Mouse (Mus musculus): ENCODE data around the gene Fgd1.
A peak's percentile ranks its signal among the peaks of the same experiment; 100 is the strongest.

The Fgd1 gene

DNA sequence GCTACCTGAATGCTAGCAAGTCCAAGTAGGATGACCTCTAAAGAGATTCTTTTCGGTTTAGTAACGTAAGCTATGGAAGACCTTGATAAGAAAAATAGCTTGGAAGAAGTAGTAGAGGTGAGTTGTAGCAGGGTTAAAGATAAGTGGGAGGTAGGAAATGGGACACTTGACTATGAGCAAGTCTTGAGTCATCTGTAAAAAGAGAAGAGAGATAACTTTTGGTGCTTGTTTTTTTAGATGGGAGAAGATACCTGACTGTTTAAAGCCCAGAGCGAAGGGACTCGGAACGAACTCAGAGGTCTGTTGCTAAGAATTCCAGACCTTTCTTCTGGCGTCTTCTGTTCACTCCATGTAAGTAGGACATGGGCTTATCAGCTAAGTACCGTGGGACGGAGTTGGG is at the start of gene Fgd1:
Gene Fgd1, plus strand, starts transcription at position 301 of the 400 bp plus-strand sequence.
- no peak for DNase-seq (ENCODE audit: low spot score)

DNA sequence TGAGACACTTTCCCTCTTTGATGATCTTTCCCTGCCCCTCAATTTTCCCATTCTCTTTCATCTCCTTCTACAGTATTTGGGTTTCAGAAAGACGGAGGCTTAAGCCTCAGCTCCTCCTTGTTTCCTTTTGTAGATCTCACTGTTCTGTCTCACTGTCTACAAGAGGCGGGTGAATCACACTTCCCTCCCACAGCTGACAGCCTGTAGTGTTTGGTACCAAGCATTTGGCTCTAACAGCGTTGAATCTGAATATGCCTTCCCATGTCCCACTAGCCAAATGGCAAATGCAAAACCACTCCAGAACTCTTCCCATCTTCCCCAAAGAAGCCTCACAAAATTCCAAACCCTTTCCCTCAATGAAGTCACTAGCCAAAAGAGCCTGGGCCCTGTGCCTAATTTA is 49.2 kb upstream of the Fgd1 start:
- no peak for DNase-seq (ENCODE audit: low spot score)

DNA sequence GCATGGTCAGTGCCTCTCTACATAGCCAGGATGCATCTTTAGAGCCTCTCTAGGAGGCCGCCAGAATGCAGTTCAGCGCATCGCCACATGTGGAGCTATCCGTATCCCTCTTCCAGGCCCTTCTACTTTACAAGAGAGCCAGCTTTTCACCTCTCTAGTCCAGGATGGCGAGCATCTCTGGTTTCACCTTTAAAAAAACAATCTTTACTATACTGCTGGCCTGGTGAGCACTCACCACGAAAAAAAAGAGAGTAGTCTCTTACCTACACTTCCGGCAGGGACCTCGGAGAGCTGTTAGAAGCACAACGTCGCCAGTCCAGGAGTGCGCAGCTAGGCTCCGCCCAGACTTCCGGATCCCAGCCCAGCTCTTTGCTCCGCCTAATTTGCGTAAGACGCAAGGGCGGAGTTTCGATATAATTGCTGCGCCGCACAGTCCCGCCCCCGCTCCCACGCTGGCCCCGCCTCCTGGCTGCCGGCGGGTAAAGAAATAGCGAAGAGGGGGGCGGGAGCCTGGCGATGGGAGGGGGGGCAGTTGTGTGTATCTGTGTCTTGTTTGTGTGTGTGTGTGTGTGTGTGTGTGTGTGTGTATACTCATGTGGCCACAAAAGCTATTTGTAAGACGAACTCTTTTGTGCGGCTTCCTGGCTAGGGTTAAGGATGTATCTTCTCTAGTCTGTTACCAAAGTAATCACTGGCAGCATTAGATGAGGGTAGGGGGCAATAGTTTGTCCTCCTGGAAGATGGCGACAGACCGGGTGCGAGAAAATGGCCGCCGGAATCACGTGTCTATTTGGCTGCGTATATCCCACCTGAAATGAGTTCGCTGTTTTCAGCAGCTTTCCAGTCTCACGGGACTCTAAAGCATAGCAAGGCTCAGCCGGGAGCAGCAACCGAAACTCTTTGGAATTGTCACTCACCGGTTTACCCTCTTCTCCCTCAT is 28.7 kb upstream of the Fgd1 start, which contains the start of gene Gnl3l:
Gene Gnl3l, minus strand, starts transcription at position 385 of the 940 bp plus-strand sequence.
- DNase-seq (ENCODE audit: low spot score) = peak; percentile 85

DNA sequence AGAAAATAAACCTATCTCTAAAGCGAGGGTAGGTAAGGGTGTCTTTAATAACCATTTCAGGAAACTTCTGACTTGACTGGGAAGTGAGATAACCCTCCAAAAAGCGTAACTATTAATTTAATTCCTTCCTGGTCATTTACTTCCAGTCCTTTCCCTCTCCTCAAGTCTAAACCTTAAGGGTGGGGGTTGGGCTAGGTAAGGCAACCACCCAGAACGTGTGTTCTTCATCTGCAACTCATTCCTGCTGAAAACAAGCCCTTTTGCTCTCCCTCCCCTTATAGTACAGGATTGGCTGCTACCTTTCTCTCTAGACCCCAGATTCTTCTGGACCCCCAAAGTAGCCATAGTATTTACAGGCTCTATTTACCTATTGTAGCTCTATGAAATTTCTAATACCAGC is 28.1 kb upstream of the Fgd1 start:
- DNase-seq (ENCODE audit: low spot score) = no peak

DNA sequence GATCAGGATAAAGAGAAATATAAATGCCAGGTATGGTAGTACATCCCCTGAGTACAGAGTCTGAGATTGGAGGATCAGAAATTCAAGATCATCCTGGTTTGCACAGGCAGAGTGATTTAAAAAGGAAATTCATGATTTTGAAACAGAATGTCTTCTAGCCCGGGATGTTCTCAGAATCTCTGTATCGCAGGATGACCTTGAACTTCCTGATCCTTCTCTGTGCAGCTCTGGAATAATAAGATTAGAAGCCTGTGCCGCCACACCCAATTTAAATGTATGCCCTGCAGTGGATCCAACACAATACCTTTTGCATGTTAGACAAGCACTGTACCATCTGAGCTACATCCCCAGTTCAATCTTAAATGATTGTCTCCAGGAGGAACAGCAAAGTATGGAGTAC is 27.2 kb upstream of the Fgd1 start:
- DNase-seq (ENCODE audit: low spot score) = no peak

GRCm38 (mm10) chrX:151031400-151031799 is 14.6 kb upstream of the Fgd1 start:
- DNase-seq (ENCODE audit: low spot score) = no peak

- DNase-seq (ENCODE audit: low spot score) = no peak
Measured at GRCm38 (mm10) chrX:151041223-151041622, 4.7 kb upstream of the Fgd1 start.

- no peak for DNase-seq (ENCODE audit: low spot score)
Measured at GRCm38 (mm10) chrX:151046321-151046720, 371 bp downstream of the Fgd1 start.

- peak; percentile 86 for DNase-seq (ENCODE audit: low spot score)
Measured at GRCm38 (mm10) chrX:151046777-151047430, 954 bp downstream of the Fgd1 start.

GRCm38 (mm10) chrX:151047431-151048058 is 1.6 kb downstream of the Fgd1 start:
- peak; percentile 46 for DNase-seq (ENCODE audit: low spot score)

- DNase-seq (ENCODE audit: low spot score) = no peak
Measured at GRCm38 (mm10) chrX:151049661-151050215, 3.8 kb downstream of the Fgd1 start.

- DNase-seq (ENCODE audit: low spot score) = no peak
Measured at GRCm38 (mm10) chrX:151050337-151050736, 4.4 kb downstream of the Fgd1 start.

GRCm38 (mm10) chrX:151054489-151054888 is 8.5 kb downstream of the Fgd1 start:
- no peak for DNase-seq (ENCODE audit: low spot score)

GRCm38 (mm10) chrX:151055559-151055958 is 9.6 kb downstream of the Fgd1 start:
- no peak for DNase-seq (ENCODE audit: low spot score)

GRCm38 (mm10) chrX:151059346-151059745 is 13.4 kb downstream of the Fgd1 start:
- no peak for DNase-seq (ENCODE audit: low spot score)

DNA sequence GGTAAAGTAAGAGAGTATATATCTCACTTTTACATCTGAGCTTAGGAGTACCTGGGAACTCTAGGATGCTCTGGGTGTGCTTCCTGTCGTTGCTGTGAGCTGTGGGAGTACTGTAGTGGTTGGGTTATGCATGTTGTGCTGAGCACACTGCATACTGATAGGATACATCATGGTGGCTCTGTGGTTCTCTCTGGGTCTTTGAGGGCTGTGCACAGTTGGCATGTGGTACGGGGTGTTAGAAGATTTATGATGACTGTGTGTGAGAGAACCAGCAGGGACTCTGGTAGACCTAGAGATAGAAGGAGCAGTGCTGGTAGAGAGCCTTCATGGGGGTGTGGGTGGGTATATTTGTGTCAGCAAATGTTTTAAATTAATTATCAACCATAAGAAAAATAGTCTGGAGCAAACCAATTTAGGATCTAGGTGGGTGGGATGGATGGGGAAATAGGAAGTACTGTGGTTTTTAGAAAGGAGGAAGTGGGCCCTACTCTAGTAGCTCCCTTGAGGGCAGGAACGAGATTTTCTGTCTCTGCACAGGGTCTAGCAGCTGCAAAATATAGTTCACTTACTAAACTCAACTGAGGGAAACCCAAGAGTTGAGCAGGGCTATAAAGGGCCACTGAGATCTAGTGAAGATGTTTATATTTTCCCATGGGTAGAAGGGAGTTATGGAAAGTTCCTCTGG is 15.8 kb downstream of the Fgd1 start:
- no peak for DNase-seq (ENCODE audit: low spot score)

GRCm38 (mm10) chrX:151066071-151066666 is 20.2 kb downstream of the Fgd1 start:
- DNase-seq (ENCODE audit: low spot score) = peak; percentile 39

GRCm38 (mm10) chrX:151067876-151068275 is 21.9 kb downstream of the Fgd1 start:
- DNase-seq (ENCODE audit: low spot score) = no peak

DNA sequence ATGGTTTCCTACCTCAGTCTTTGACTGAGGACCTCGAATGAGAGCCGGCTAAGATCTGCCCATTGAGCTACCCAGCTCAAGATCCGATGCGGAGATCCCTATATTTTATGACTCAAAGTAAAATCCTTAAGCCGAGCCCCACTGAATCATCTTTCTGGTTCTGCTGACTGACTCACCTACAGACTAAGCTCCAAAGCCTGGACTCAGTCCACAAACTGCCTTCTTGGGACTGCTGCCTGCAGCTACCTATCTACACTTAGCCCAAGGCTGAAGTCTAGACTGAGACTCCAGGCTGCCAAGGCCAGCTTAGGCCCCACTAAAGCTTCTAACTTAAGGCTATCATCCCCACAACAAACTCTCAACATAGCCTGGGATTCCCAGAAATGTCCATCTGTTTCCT is 30.1 kb downstream of the Fgd1 start:
- no peak for DNase-seq (ENCODE audit: low spot score)

DNA sequence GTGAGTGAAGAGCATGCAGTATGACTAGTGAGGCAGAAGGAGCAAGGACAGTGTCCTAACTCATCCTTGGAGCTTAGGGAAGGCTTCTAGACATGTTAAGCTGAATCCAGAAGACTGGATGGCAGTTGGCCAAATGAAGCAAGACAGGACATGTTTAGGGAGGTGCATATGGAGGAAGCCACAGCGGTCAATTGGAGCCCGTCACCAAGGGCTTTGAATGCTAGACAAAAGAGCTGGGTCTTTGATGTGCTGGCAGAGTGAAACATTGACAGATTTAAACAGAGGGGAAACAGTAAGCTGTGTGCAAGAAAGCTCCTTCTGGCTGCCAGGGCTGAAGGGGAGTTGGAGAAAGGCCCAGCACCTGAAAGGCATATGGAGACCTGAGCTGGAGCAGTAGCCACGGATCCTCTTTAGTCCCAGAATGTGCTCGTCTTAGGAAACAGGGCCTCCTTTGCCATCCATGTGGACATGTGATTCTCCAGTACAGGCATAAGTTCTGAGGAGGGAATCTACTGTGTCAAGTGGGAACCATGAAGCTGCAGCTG is 31.1 kb downstream of the Fgd1 start:
- DNase-seq (ENCODE audit: low spot score) = no peak

- no peak for DNase-seq (ENCODE audit: low spot score)
Measured at GRCm38 (mm10) chrX:151085599-151085998, 39.6 kb downstream of the Fgd1 start.

Measured in ovary, postnatal 36 days (tissue).